19 mouse cellular contexts compared by ENCODE assay signal in genomic region chr14:89639322-89639721, GRCm38 (mm10).
A peak's percentile ranks its signal among the peaks of the same experiment; 100 is the strongest.
DNase-seq lines count a peak whose midpoint lies in the region; ATAC-seq lines count a peak whose summit lies in the region.
"Had no signal": no experiment of that assay in that cellular context is flagged by ENCODE, and none has a peak within 500 bp of the region (broad histone marks: within the 10 kb centered on the region; RNA-seq: fewer than 3 reads in every experiment).

No protein-coding gene starts in this region.

- WGBS in forebrain, embryonic 14.5 days, result 69% methylated on average over 6 of the region's 6 CpGs
- 82% methylated on average over 6 of the region's 6 CpGs for WGBS in forebrain, embryonic 10.5 days
- 75% methylated on average over 6 of the region's 6 CpGs for WGBS in midbrain, embryonic 13.5 days
- WGBS in midbrain, embryonic 16.5 days, result 59% methylated on average over 6 of the region's 6 CpGs
- WGBS in forebrain, embryonic 16.5 days, result 75% methylated on average over 6 of the region's 6 CpGs
- WGBS in hindbrain, embryonic 12.5 days, result 82% methylated on average over 6 of the region's 6 CpGs

- no peaks in the 10 kb centered on the region for H3K36me3 ChIP-seq in forebrain, embryonic 14.5 days (ENCODE audit: control insufficient read depth, insufficient read depth, low read length)
- H3K36me3 ChIP-seq in forebrain, embryonic 10.5 days (replicated peaks), result no peaks in the 10 kb centered on the region
- H3K36me3 ChIP-seq in midbrain, embryonic 13.5 days, result no peaks in the 10 kb centered on the region
- no peaks in the 10 kb centered on the region for H3K36me3 ChIP-seq in midbrain, embryonic 16.5 days (ENCODE audit: control insufficient read depth, insufficient read depth, low read length)
- no peaks in the 10 kb centered on the region for H3K36me3 ChIP-seq in forebrain, embryonic 16.5 days (ENCODE audit: control insufficient read depth, insufficient read depth)
- no peaks in the 10 kb centered on the region for H3K36me3 ChIP-seq in hindbrain, embryonic 12.5 days
- H3K36me3 ChIP-seq: embryonic facial prominence, embryonic 13.5 days; heart, embryonic 15.5 days; intestine, embryonic 15.5 days had no signal

- H3K27ac ChIP-seq in forebrain, embryonic 14.5 days (ENCODE audit: low read depth, low read length), result no peak overlapping the region
- no peak overlapping the region for H3K27ac ChIP-seq in forebrain, embryonic 10.5 days
- H3K27ac ChIP-seq in midbrain, embryonic 13.5 days, result no peak overlapping the region
- H3K27ac ChIP-seq in midbrain, embryonic 16.5 days (ENCODE audit: low read length), result no peak overlapping the region
- no peak overlapping the region for H3K27ac ChIP-seq in forebrain, embryonic 16.5 days (ENCODE audit: low read length)
- no peak overlapping the region for H3K27ac ChIP-seq in hindbrain, embryonic 12.5 days
- H3K27ac ChIP-seq: embryonic facial prominence, embryonic 13.5 days; heart, adult 2 months; heart, embryonic 15.5 days; hindbrain, embryonic 14.5 days; intestine, embryonic 15.5 days had no signal

- DNase-seq in forebrain, embryonic 14.5 days (ENCODE audit: low spot score), result peak; percentile 41
- no peak for DNase-seq in forebrain, embryonic 10.5 days (ENCODE audit: extremely low spot score, low spot score)
- DNase-seq in mesoderm, embryonic 11.5 days (ENCODE audit: low read depth, low spot score), result peak; percentile 12
- DNase-seq: adrenal gland, adult 2 months; adrenal gland, postnatal 25 days; cerebellum, adult 2 months; cerebellum, postnatal 10 days; gastrocnemius, postnatal 14 days; heart, adult 2 months; heart, postnatal 14 days had no signal

- H3K27me3 ChIP-seq in forebrain, embryonic 14.5 days (replicated peaks; ENCODE audit: control insufficient read depth, insufficient read depth, low read length), result no peaks in the 10 kb centered on the region
- no peaks in the 10 kb centered on the region for H3K27me3 ChIP-seq in forebrain, embryonic 10.5 days (ENCODE audit: poor library complexity, severe bottlenecking)
- H3K27me3 ChIP-seq in midbrain, embryonic 13.5 days, result no peaks in the 10 kb centered on the region
- no peaks in the 10 kb centered on the region for H3K27me3 ChIP-seq in midbrain, embryonic 16.5 days (ENCODE audit: control insufficient read depth, insufficient read depth, low read depth, low read length)
- H3K27me3 ChIP-seq in forebrain, embryonic 16.5 days (replicated peaks; ENCODE audit: control insufficient read depth, insufficient read depth, low read length), result no peaks in the 10 kb centered on the region
- H3K27me3 ChIP-seq in hindbrain, embryonic 12.5 days, result no peaks in the 10 kb centered on the region
- H3K27me3 ChIP-seq: embryonic facial prominence, embryonic 13.5 days; heart, embryonic 15.5 days; intestine, embryonic 15.5 days had no signal

- H3K4me1 ChIP-seq in forebrain, embryonic 14.5 days (ENCODE audit: control insufficient read depth, insufficient read depth, low read length), result no peaks in the 10 kb centered on the region
- no peaks in the 10 kb centered on the region for H3K4me1 ChIP-seq in forebrain, embryonic 10.5 days
- H3K4me1 ChIP-seq in midbrain, embryonic 13.5 days (replicated peaks), result peaks cover 7% of the 10 kb centered on the region; the same call in 1 of the 2 replicates
- no peaks in the 10 kb centered on the region for H3K4me1 ChIP-seq in midbrain, embryonic 16.5 days (ENCODE audit: control insufficient read depth, insufficient read depth, low read length)
- H3K4me1 ChIP-seq in forebrain, embryonic 16.5 days (replicated peaks; ENCODE audit: control insufficient read depth, insufficient read depth, low read length), result no peaks in the 10 kb centered on the region
- H3K4me1 ChIP-seq in hindbrain, embryonic 12.5 days, result no peaks in the 10 kb centered on the region
- H3K4me1 ChIP-seq: embryonic facial prominence, embryonic 13.5 days; heart, embryonic 15.5 days; intestine, embryonic 15.5 days had no signal

- no peak overlapping the region for H3K4me3 ChIP-seq in forebrain, embryonic 14.5 days (ENCODE audit: low read depth, low read length)
- H3K4me3 ChIP-seq in forebrain, embryonic 10.5 days, result no peak overlapping the region
- H3K4me3 ChIP-seq in midbrain, embryonic 13.5 days (replicated peaks), result no peak overlapping the region
- no peak overlapping the region for H3K4me3 ChIP-seq in midbrain, embryonic 16.5 days (ENCODE audit: low read depth, low read length)
- no peak overlapping the region for H3K4me3 ChIP-seq in forebrain, embryonic 16.5 days (replicated peaks; ENCODE audit: low read length)
- no peak overlapping the region for H3K4me3 ChIP-seq in hindbrain, embryonic 12.5 days
- H3K4me3 ChIP-seq: embryonic facial prominence, embryonic 13.5 days; heart, adult 2 months; heart, embryonic 15.5 days; intestine, embryonic 15.5 days had no signal

- H3K9me3 ChIP-seq in forebrain, embryonic 14.5 days (replicated peaks; ENCODE audit: control insufficient read depth, low read length), result no peaks in the 10 kb centered on the region
- no peaks in the 10 kb centered on the region for H3K9me3 ChIP-seq in forebrain, embryonic 10.5 days
- H3K9me3 ChIP-seq in midbrain, embryonic 13.5 days, result no peaks in the 10 kb centered on the region
- H3K9me3 ChIP-seq in midbrain, embryonic 16.5 days (replicated peaks; ENCODE audit: control insufficient read depth, low read length, poor library complexity, severe bottlenecking), result no peaks in the 10 kb centered on the region
- no peaks in the 10 kb centered on the region for H3K9me3 ChIP-seq in forebrain, embryonic 16.5 days (ENCODE audit: control insufficient read depth, low read length)
- no peaks in the 10 kb centered on the region for H3K9me3 ChIP-seq in hindbrain, embryonic 12.5 days (replicated peaks)
- H3K9me3 ChIP-seq: embryonic facial prominence, embryonic 13.5 days; heart, embryonic 15.5 days; intestine, embryonic 15.5 days had no signal

- ATAC-seq in forebrain, embryonic 14.5 days, result peak; percentile 42; the same call in 1 of the 2 replicates
- peak; percentile 50; the same call in 1 of the 2 replicates for ATAC-seq in midbrain, embryonic 13.5 days
- ATAC-seq in midbrain, embryonic 16.5 days, result no peak
- ATAC-seq in forebrain, embryonic 16.5 days, result peak; percentile 88
- ATAC-seq in hindbrain, embryonic 12.5 days (ENCODE audit: low FRiP score), result no peak
- ATAC-seq: intestine, embryonic 15.5 days had no signal

- H3K4me2 ChIP-seq in forebrain, embryonic 14.5 days (ENCODE audit: low read length), result no peak overlapping the region
- H3K4me2 ChIP-seq in midbrain, embryonic 13.5 days (replicated peaks), result no peak overlapping the region
- no peak overlapping the region for H3K4me2 ChIP-seq in midbrain, embryonic 16.5 days (ENCODE audit: low read length)
- H3K4me2 ChIP-seq in forebrain, embryonic 16.5 days (ENCODE audit: low read length), result no peak overlapping the region
- H3K4me2 ChIP-seq in hindbrain, embryonic 12.5 days (replicated peaks), result no peak overlapping the region
- H3K4me2 ChIP-seq: embryonic facial prominence, embryonic 13.5 days; heart, embryonic 11.5 days; heart, embryonic 15.5 days; hindbrain, embryonic 14.5 days; intestine, embryonic 15.5 days had no signal

- H3K9ac ChIP-seq in forebrain, embryonic 14.5 days (ENCODE audit: low read length), result no peak overlapping the region
- H3K9ac ChIP-seq in midbrain, embryonic 13.5 days (replicated peaks), result no peak overlapping the region
- no peak overlapping the region for H3K9ac ChIP-seq in midbrain, embryonic 16.5 days (ENCODE audit: low read depth, low read length)
- H3K9ac ChIP-seq in forebrain, embryonic 16.5 days (replicated peaks; ENCODE audit: low read depth, low read length), result no peak overlapping the region
- H3K9ac ChIP-seq in hindbrain, embryonic 12.5 days, result no peak overlapping the region
- H3K9ac ChIP-seq: embryonic facial prominence, embryonic 13.5 days; heart, embryonic 15.5 days; hindbrain, embryonic 14.5 days; intestine, embryonic 15.5 days had no signal

Comparison
In these comparisons a context has a peak if more than half of its experiments do, and no peak if none do; other contexts are left out.
1. ATAC-seq: peak in forebrain, embryonic 14.5 days (single experiment), midbrain, embryonic 13.5 days (single experiment) and forebrain, embryonic 16.5 days (single experiment); none in midbrain, embryonic 16.5 days (single experiment) and hindbrain, embryonic 12.5 days (single experiment).